Mouse (Mus musculus): ENCODE results near the gene Mrpl51.

The Mrpl51 gene

DNA sequence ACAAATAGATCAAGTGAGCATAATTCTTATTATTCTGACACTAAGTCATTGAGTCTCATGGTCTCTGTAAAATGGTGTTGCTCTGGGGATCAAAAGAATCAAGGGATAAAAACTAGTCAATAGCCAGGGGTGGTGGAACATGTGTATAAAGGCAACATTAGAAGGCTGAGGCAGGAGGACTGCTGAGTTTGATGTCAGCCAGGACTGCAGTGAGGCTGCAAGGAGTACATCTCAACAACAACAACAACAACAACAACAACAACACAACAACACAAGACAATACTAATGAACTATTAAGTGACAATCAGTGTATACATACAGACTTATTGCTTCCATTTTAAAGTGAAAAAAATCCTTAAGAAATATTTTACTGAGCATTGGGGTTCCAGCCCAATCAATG, 785 bp upstream of the Mrpl51 start:
- no peak for DNase-seq (ENCODE audit: extremely low read depth, insufficient read length, low spot score)

GRCm38 (mm10) chr6:125192016-125192714, 564 bp downstream of the Mrpl51 start:
- peak; percentile 86 for DNase-seq (ENCODE audit: extremely low read depth, insufficient read length, low spot score)

DNA sequence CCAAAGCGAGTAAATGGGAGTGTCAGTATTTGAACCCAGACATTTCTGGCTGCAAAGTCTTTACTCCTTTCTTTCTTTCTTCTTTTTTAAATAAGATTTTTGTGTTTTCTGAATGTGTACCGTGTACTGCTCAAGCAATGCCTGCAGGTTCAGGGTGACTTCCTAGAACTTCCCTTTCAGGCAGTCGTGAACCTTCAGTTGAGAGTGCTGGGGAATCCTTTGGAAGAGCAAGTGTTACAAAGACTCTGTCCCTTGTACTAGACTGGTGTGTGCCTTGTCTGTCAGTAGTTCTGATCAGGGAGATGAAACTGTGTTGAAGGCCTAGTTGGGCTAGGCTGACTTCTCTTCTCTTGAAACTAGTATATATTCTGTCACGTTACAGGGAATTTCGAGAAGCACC, 1.2 kb downstream of the Mrpl51 start:
- no peak for DNase-seq (ENCODE audit: extremely low read depth, insufficient read length, low spot score)

DNA sequence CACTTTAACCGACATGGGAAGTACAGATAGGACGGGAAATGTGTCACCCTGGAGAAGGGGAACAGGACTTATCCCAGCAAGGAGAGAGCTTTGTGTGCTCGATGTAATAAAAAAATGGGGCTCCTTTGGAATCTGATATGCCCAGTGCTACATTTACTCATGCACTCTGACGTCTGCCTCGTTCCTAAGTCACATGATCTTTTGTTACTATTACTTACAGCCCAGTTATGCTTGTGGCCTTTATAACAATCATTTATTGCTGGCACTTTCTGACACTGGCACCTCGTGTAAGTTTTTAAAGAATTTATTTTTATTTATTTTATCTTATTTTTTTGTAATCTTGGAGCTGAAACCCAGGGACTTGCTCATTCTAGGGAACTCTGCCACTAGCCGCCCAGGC, 1.8 kb downstream of the Mrpl51 start:
- DNase-seq (ENCODE audit: extremely low read depth, insufficient read length, low spot score) = no peak

- DNase-seq (ENCODE audit: extremely low read depth, insufficient read length, low spot score) = no peak
Measured at GRCm38 (mm10) chr6:125195541-125196075, 4.0 kb downstream of the Mrpl51 start.

GRCm38 (mm10) chr6:125196301-125196700, 4.7 kb downstream of the Mrpl51 start:
- no peak for DNase-seq (ENCODE audit: extremely low read depth, insufficient read length, low spot score)

- DNase-seq (ENCODE audit: extremely low read depth, insufficient read length, low spot score) = no peak
Measured at GRCm38 (mm10) chr6:125197166-125197565, 5.6 kb downstream of the Mrpl51 start.

DNA sequence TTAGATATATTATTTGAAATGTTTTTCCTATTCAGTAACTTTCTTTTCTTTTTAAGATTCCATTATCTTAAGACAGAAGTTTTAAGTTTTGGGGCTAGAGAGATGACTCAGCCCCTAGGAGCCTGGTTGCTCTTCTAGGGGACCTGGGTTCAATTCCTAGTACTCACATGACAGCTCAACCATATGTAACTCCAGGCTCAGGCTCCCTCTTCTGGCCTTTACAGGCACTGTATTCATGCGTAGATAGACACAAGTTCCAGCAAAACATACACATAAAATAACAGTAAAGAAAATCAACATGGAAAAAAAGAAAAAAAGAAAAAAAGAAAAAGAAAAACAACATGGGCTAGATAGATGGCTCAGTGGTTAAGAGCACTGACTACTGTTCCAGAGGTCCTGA, 18.8 kb downstream of the Mrpl51 start:
- DNase-seq (ENCODE audit: extremely low read depth, insufficient read length, low spot score) = no peak

- no peak for DNase-seq (ENCODE audit: extremely low read depth, insufficient read length, low spot score)
Measured at GRCm38 (mm10) chr6:125212621-125213020, 21.0 kb downstream of the Mrpl51 start.

DNA sequence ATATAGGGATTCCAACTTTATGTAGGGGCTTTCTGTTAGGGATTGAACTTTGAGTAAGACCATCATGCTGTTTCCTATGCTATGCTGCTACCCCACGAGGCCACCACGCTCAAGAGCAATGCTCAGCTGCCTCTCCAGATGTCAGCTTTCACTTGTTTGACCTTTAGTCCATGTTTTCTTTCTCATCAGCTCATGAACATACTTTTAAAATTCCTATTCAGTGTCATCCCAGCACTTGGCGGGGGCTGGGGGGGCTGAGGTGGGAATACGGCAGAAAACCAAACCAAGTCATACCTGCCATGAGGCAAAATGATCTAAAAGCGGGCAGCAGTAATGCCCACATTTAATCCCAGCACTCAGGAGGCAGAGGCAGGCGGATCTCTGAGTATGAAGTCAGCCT, 21.5 kb downstream of the Mrpl51 start:
- DNase-seq (ENCODE audit: extremely low read depth, insufficient read length, low spot score) = no peak

GRCm38 (mm10) chr6:125213715-125214114, 22.1 kb downstream of the Mrpl51 start:
- no peak for DNase-seq (ENCODE audit: extremely low read depth, insufficient read length, low spot score)

- peak; percentile 82 for DNase-seq (ENCODE audit: extremely low read depth, insufficient read length, low spot score)
Measured at GRCm38 (mm10) chr6:125215148-125215954, 23.8 kb downstream of the Mrpl51 start, which contains the start of gene Vamp1. Vamp1 (plus strand) TSS chr6:125215551.

GRCm38 (mm10) chr6:125216898-125217297, 25.3 kb downstream of the Mrpl51 start:
- no peak for DNase-seq (ENCODE audit: extremely low read depth, insufficient read length, low spot score)

GRCm38 (mm10) chr6:125217899-125218298, 26.3 kb downstream of the Mrpl51 start:
- DNase-seq (ENCODE audit: extremely low read depth, insufficient read length, low spot score) = no peak

- DNase-seq (ENCODE audit: extremely low read depth, insufficient read length, low spot score) = no peak
Measured at GRCm38 (mm10) chr6:125218963-125219362, 27.4 kb downstream of the Mrpl51 start.

DNA sequence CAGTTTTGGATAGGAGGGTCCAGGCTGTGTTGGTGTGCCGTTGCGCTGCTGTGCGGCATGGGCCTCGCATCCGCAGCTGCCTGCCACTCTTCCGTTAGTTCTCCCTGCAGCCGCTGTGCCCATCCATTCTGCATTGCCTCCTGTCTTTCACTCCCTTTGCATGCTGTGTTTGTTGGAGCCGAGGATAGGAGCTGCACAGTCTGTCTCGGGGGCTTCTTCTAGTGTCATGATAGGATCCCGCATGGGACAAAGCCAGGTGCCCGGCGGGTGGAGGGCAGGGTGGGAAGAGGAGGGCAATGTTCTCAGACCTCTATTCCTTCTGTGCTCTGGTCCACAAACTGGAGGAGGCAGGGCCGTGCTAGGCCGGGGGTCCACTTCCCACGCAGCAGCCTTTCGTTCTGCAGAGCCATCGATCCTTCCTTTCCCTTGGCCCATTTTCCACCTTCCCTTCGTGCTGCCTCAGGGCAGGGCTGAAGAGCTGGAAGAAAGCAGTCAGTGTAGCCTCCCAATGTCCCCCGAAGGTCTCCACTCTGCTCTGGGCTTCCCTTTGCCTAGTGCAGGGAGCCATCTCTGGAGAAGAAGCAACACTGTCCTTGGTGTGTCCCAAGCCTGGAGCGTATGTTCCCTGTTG, 29.6 kb downstream of the Mrpl51 start:
- no peak for DNase-seq (ENCODE audit: extremely low read depth, insufficient read length, low spot score)

- DNase-seq (ENCODE audit: extremely low read depth, insufficient read length, low spot score) = no peak
Measured at GRCm38 (mm10) chr6:125222146-125222545, 30.5 kb downstream of the Mrpl51 start.

GRCm38 (mm10) chr6:125222577-125222976, 31.0 kb downstream of the Mrpl51 start:
- no peak for DNase-seq (ENCODE audit: extremely low read depth, insufficient read length, low spot score)

DNA sequence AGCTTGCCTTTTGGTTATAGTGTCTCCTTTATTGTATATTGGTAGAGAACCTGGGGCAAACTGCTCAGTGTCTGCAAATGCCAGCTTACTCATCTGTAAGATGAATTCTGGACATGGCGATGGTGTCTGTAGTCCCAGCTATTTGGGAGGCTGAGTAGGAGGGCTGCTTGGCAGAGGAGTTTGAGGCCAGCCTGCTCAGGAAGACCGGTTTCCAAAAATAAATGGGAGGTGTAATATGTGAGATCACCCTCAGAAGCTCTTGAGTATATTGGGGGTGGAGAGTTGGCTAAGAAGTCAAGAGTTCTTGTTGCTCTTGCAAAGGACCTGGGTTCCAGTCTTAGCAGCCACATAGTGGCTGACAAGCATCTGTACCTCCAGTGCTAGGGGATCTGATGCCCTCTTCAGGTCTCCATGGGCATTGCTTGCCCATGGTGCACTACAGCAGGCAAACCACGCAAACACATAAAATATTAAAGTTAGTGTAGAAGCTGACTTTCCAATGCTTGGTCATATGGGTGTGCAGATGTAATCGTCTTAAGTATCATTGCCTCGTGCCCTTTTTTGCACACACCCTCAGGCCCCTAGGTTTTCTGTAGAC, 34.0 kb downstream of the Mrpl51 start:
- DNase-seq (ENCODE audit: extremely low read depth, insufficient read length, low spot score) = no peak

DNA sequence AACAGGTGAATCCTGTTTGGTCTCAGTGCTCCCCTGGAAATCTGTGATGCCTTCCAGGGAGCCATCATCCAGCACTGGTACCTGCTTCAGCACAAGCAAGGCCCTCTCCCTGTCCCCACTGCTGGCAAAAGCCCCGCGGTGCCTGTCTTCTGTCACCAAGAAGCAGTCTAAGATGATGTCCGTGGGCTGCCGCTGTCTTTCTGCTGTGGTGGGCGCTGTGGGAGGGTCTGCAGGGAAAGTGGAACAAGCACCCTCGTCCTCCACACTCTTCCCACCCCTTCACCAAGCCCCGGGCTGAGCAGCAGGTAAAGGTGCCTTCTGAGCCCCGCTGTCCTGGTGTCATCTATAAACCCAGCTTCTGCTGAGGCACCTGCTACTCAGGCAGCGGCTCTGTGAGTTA, 39.0 kb downstream of the Mrpl51 start:
- no peak for DNase-seq (ENCODE audit: extremely low read depth, insufficient read length, low spot score)

All from 3134 (cell line).